In genomic region chr12:100167931-100168871, GRCm38 (mm10) we compare ENCODE assay signal across 8 mouse cellular contexts. TPM values are rescaled to one million over a fixed set of nuclear protein-coding genes. Genes with fewer than 3 reads are reported as not detected.
A peak's percentile ranks its signal among the peaks of the same experiment; 100 is the strongest.
DNase-seq lines count a peak whose midpoint lies in the region; ATAC-seq and TF ChIP-seq lines count a peak whose summit lies in the region.

No protein-coding gene starts in this region.

- peak overlapping the region; percentile 12; the same call in 1 of the 2 replicates for H3K4me3 ChIP-seq in spleen, adult 2 months (ENCODE audit: extremely low read depth, insufficient read depth, insufficient read length)
- H3K4me3 ChIP-seq in kidney, adult 2 months (ENCODE audit: insufficient read depth, low read depth, low read length): peak overlapping the region; percentile 3; the same call in 1 of the 2 replicates
- H3K4me3 ChIP-seq in lung, postnatal 0 days (ENCODE audit: low read depth, low read length): 0 out of 2 replicates have a peak overlapping the region, but pooled peaks have one; percentile 5

- TF ChIP-seq POLR2A in spleen, adult 2 months (IDR thresholded peaks at IDR 0.05; ENCODE audit: low read depth, low read length): peak; percentile 6; the same call in 1 of the 2 replicates
- no peak for TF ChIP-seq POLR2A in kidney, adult 2 months (IDR thresholded peaks at IDR 0.05; ENCODE audit: low read depth, low read length)

- H3K9me3 ChIP-seq in lung, postnatal 0 days (ENCODE audit: low read length): no peaks in the 10 kb centered on the region

- peak; percentile 24 to 63 for DNase-seq in spleen, adult 2 months (ENCODE audit: low read depth in 1 of 2, low spot score in 2 of 2)
- no peak for DNase-seq in spleen, adult 12 weeks (ENCODE audit: low spot score)
- peak; percentile 85 to 86 for DNase-seq in cerebellum, postnatal 25 days
- peak; percentile 31 for DNase-seq in heart, adult 8-10 months (ENCODE audit: low spot score)
- DNase-seq in kidney, adult 2 months: peak; percentile 52
- peak; percentile 71 for DNase-seq in lung, postnatal 0 days (ENCODE audit: low spot score)
- DNase-seq in retina, embryonic 14.5 days (ENCODE audit: low spot score): peak; percentile 72
- DNase-seq in ovary, postnatal 14 days (ENCODE audit: low spot score): no peak

- no peaks in the 10 kb centered on the region for H3K36me3 ChIP-seq in spleen, adult 2 months (ENCODE audit: control insufficient read depth, insufficient read depth, low read length)
- no peaks in the 10 kb centered on the region for H3K36me3 ChIP-seq in kidney, adult 2 months (ENCODE audit: control insufficient read depth, insufficient read depth, low read length)
- no peaks in the 10 kb centered on the region for H3K36me3 ChIP-seq in lung, postnatal 0 days (ENCODE audit: insufficient read depth, low read length)

- no peak overlapping the region for H3K9ac ChIP-seq in lung, postnatal 0 days (replicated peaks; ENCODE audit: low read depth)

- peaks cover 11% of the 10 kb centered on the region for H3K4me1 ChIP-seq in spleen, adult 2 months (ENCODE audit: control insufficient read depth, insufficient read depth, insufficient read length)
- H3K4me1 ChIP-seq in kidney, adult 2 months (ENCODE audit: control insufficient read depth, insufficient read depth, low read length): no peaks in the 10 kb centered on the region
- H3K4me1 ChIP-seq in lung, postnatal 0 days (ENCODE audit: insufficient read depth, low read depth, low read length): peaks cover 3% of the 10 kb centered on the region; the same call in 1 of the 2 replicates

- TF ChIP-seq CTCF in spleen, adult 2 months (IDR thresholded peaks at IDR 0.05; ENCODE audit: extremely low read depth, insufficient read depth, insufficient read length, insufficient replicate concordance): no peak
- no peak for TF ChIP-seq CTCF in kidney, adult 2 months (conservative IDR thresholded peaks at IDR 0.05; ENCODE audit: insufficient read depth, insufficient read length, low read depth, low read length)
- TF ChIP-seq CTCF in lung, postnatal 0 days (IDR thresholded peaks at IDR 0.05): no peak

- peak overlapping the region; percentile 80 for H3K27ac ChIP-seq in spleen, adult 2 months (ENCODE audit: insufficient read depth, low read length)
- H3K27ac ChIP-seq in kidney, adult 2 months (ENCODE audit: insufficient read depth, low read depth, low read length): peak overlapping the region; percentile 54
- H3K27ac ChIP-seq in lung, postnatal 0 days (ENCODE audit: low read length): peak overlapping the region; percentile 38; the same call in 1 of the 2 replicates

- no peak for TF ChIP-seq EP300 in lung, postnatal 0 days (IDR thresholded peaks at IDR 0.05)

- H3K27me3 ChIP-seq in spleen, adult 2 months (ENCODE audit: control insufficient read depth, insufficient read depth, low read length): no peaks in the 10 kb centered on the region
- no peaks in the 10 kb centered on the region for H3K27me3 ChIP-seq in kidney, adult 2 months (replicated peaks; ENCODE audit: control insufficient read depth, insufficient read depth, low read length)
- no peaks in the 10 kb centered on the region for H3K27me3 ChIP-seq in lung, postnatal 0 days (replicated peaks; ENCODE audit: insufficient read depth, low read length)

- ATAC-seq in lung, postnatal 0 days: peak; percentile 79

- peak overlapping the region; percentile 54 for H3K4me2 ChIP-seq in lung, postnatal 0 days (replicated peaks; ENCODE audit: low read depth, low read length)

- WGBS in spleen, adult 2 months: 8% methylated on average over 25 of the region's 28 CpGs
- WGBS in kidney, adult 2 months: 13% methylated on average over 25 of the region's 28 CpGs
- 10% methylated on average over 28 of the region's 28 CpGs for WGBS in lung, postnatal 0 days

RNA-seq across cellular contexts. Expression of gene Nrde2, which starts 8.7 kb away (rescaled TPM):
- polyA plus RNA-seq in spleen, adult 2 months (2012; rRNA removed): 7.6 and 8.2 TPM in 2 replicates
- 10 to 100 TPM in 2 of 4 experiments, 1 to 10 TPM in 2; 8.1 to 14.2 (median 10.9) TPM for total RNA-seq in heart, adult 8-10 months (2022)
- polyA plus RNA-seq in kidney, adult 2 months (2012; rRNA removed): 8.3 TPM in 2 replicates
- polyA plus RNA-seq in lung, postnatal 0 days (2015; fragmentation: Nextera tagmentation; extraction: Ambion mirVana): 10.8 and 11.1 TPM in 2 replicates

RNA-seq across cellular contexts. Expression of gene Calm1, which starts 31.0 kb away (rescaled TPM):
- polyA plus RNA-seq in spleen, adult 2 months (2012; rRNA removed): 173 and 334 TPM in 2 replicates
- total RNA-seq in heart, adult 8-10 months (2022): 100 to 1,000 TPM; 183 to 222 (median 211) TPM
- 133 and 185 TPM in 2 replicates for polyA plus RNA-seq in kidney, adult 2 months (2012; rRNA removed)
- polyA plus RNA-seq in lung, postnatal 0 days (2015; fragmentation: Nextera tagmentation; extraction: Ambion mirVana): 2,106 and 2,119 TPM in 2 replicates

RNA-seq across cellular contexts. Expression of gene Psmc1, which starts 58.2 kb away (rescaled TPM):
- polyA plus RNA-seq in spleen, adult 2 months (2012; rRNA removed): 14.9 and 17.7 TPM in 2 replicates
- 100 to 1,000 TPM; 125 to 153 (median 140) TPM for total RNA-seq in heart, adult 8-10 months (2022)
- polyA plus RNA-seq in kidney, adult 2 months (2012; rRNA removed): 42.2 and 51.8 TPM in 2 replicates
- 155 and 160 TPM in 2 replicates for polyA plus RNA-seq in lung, postnatal 0 days (2015; fragmentation: Nextera tagmentation; extraction: Ambion mirVana)

Comparison
In these comparisons a context has a peak if more than half of its experiments do, and no peak if none do; other contexts are left out.
1. DNase-seq: peak in spleen, adult 2 months (2 of 2), cerebellum, postnatal 25 days (2 of 2), heart, adult 8-10 months (single experiment), kidney, adult 2 months (single experiment), lung, postnatal 0 days (single experiment) and retina, embryonic 14.5 days (single experiment); none in spleen, adult 12 weeks (single experiment) and ovary, postnatal 14 days (single experiment).
2. Peak in every context shown above with its lines, with median percentiles within 50 percentile points of each other: H3K27ac ChIP-seq and H3K4me3 ChIP-seq.